Mouse (Mus musculus) forebrain, embryonic 16.5 days (tissue): ENCODE data around the gene Eci1. TPM values are rescaled to one million over a fixed set of nuclear protein-coding genes. Genes with fewer than 3 reads are reported as not detected.

Experiments used
- ATAC-seq: fragments of 200-750 bp; cut with Nextera tagmentation; 2 replicates; pipeline ENCODE4 v1.8.0; 2017; ENCODE audit warnings: mild to moderate bottlenecking, moderate library complexity
- H3K27ac ChIP-seq: fragments of 300-500 bp; sonication (generic); 2 replicates; pipeline ENCODE4 v1.5.1; 2014; ENCODE audit warnings: low read length, control low read depth
- H3K27me3 ChIP-seq: fragments of 300-500 bp; sonication (generic); replicated peaks from 2 replicates; pipeline ENCODE4 v1.6.1; 2014; ENCODE audit warnings: low read length; ENCODE audit not compliant: control insufficient read depth, insufficient read depth
- H3K36me3 ChIP-seq: fragments of 300-500 bp; sonication (generic); 2 replicates; pipeline ENCODE4 v1.6.1; 2014; ENCODE audit not compliant: control insufficient read depth, insufficient read depth
- H3K4me1 ChIP-seq: fragments of 300-500 bp; sonication (generic); replicated peaks from 2 replicates; pipeline ENCODE4 v1.6.1; 2014; ENCODE audit warnings: low read length; ENCODE audit not compliant: control insufficient read depth, insufficient read depth
- H3K4me2 ChIP-seq: fragments of 300-500 bp; sonication (generic); 2 replicates; pipeline ENCODE4 v1.6.1; 2014; ENCODE audit warnings: mild to moderate bottlenecking, low read length, control low read depth
- H3K4me3 ChIP-seq: fragments of 300-500 bp; sonication (generic); replicated peaks from 2 replicates; pipeline ENCODE4 v1.5.1; 2014; ENCODE audit warnings: mild to moderate bottlenecking, low read length, control low read depth
- H3K9ac ChIP-seq: fragments of 300-500 bp; sonication (generic); replicated peaks from 2 replicates; pipeline ENCODE4 v1.6.1; 2014; ENCODE audit warnings: low read depth, low read length, control low read depth
- H3K9me3 ChIP-seq: fragments of 300-500 bp; sonication (generic); 2 replicates; pipeline ENCODE4 v1.6.1; 2016; ENCODE audit warnings: low read length; ENCODE audit not compliant: control insufficient read depth
- WGBS: fragments of 180-500 bp; shearing (Covaris S2); extraction: QIAGEN DNeasy Blood & Tissue Kit; methylation state at CpG from one replicate; pipeline ENCODE4 v1.1.7; 2014; 5-methylcytosine and 5-hydroxymethylcytosine counted together
- polyA plus RNA-seq: library from polyadenylated mRNA; unstranded; fragments of >200 nt; fragmentation: Nextera tagmentation; extraction: Ambion mirVana; gene quantifications from 2 replicates; pipeline ENCODE4 v1.2.1, GENCODE M21; 2015

The Eci1 gene
- polyA plus RNA-seq, 1 experiment from 2014 or later, result 30.4 TPM

GRCm38 (mm10) chr17:24427170-24427557, 723 bp downstream of the Eci1 start:
- WGBS, result 6% methylated on average over 8 of the region's 8 CpGs
- Histone ChIP-seq H3K36me3 (peaks cover 13% of the 10 kb centered on the region), H3K4me2 (peak overlapping the region; percentile 63), H3K4me3 (peak overlapping the region; percentile 73), H3K4me1 (peaks cover 12% of the 10 kb centered on the region), H3K27ac (no peak overlapping the region), H3K27me3 (no peaks in the 10 kb centered on the region), H3K9ac (peak overlapping the region; percentile 85), H3K9me3 (no peaks in the 10 kb centered on the region)
- ATAC-seq, result no peak

- H3K9me3 ChIP-seq, result no peaks in the 10 kb centered on the region
- peaks cover 12% of the 10 kb centered on the region for H3K4me1 ChIP-seq
- no peak for ATAC-seq
- peaks cover 3% of the 10 kb centered on the region for H3K36me3 ChIP-seq
- no peaks in the 10 kb centered on the region for H3K27me3 ChIP-seq
- H3K9ac ChIP-seq, result no peak overlapping the region
- 91% methylated on average over 14 of the region's 14 CpGs for WGBS
- H3K4me2 ChIP-seq, result no peak overlapping the region
- H3K4me3 ChIP-seq, result no peak overlapping the region
- no peak overlapping the region for H3K27ac ChIP-seq
Observed at GRCm38 (mm10) chr17:24429201-24429983, 3.0 kb downstream of the Eci1 start.

GRCm38 (mm10) chr17:24437016-24437415, 10.6 kb downstream of the Eci1 start:
- no peak overlapping the region for H3K4me3 ChIP-seq
- no peaks in the 10 kb centered on the region for H3K4me1 ChIP-seq
- H3K27ac ChIP-seq, result no peak overlapping the region
- peaks cover 12% of the 10 kb centered on the region for H3K36me3 ChIP-seq
- H3K4me2 ChIP-seq, result no peak overlapping the region
- peak; percentile 56; the same call in 1 of the 2 replicates for ATAC-seq
- no peak overlapping the region for H3K9ac ChIP-seq
- 70% methylated on average over 5 of the region's 5 CpGs for WGBS
- H3K9me3 ChIP-seq, result no peaks in the 10 kb centered on the region
- no peaks in the 10 kb centered on the region for H3K27me3 ChIP-seq

GRCm38 (mm10) chr17:24440377-24440776, 13.9 kb downstream of the Eci1 start:
- no peak overlapping the region for H3K4me2 ChIP-seq
- no peak overlapping the region for H3K9ac ChIP-seq
- no peak overlapping the region for H3K27ac ChIP-seq
- 90% methylated on average over 8 of the region's 8 CpGs for WGBS
- no peak overlapping the region for H3K4me3 ChIP-seq
- no peaks in the 10 kb centered on the region for H3K4me1 ChIP-seq
- no peaks in the 10 kb centered on the region for H3K9me3 ChIP-seq
- no peaks in the 10 kb centered on the region for H3K27me3 ChIP-seq
- ATAC-seq, result no peak
- peaks cover 24% of the 10 kb centered on the region for H3K36me3 ChIP-seq

- Histone ChIP-seq H3K4me2 (no peak overlapping the region), H3K4me3 (no peak overlapping the region), H3K4me1 (no peaks in the 10 kb centered on the region), H3K36me3 (peaks cover 32% of the 10 kb centered on the region), H3K9ac (no peak overlapping the region), H3K27ac (no peak overlapping the region), H3K9me3 (no peaks in the 10 kb centered on the region), H3K27me3 (no peaks in the 10 kb centered on the region)
- ATAC-seq, result no peak
- 57% methylated on average over 1 of the region's 2 CpGs for WGBS
Observed at GRCm38 (mm10) chr17:24441148-24441547, 14.7 kb downstream of the Eci1 start.

GRCm38 (mm10) chr17:24442107-24442506, 15.7 kb downstream of the Eci1 start:
- no peak overlapping the region for H3K27ac ChIP-seq
- no peaks in the 10 kb centered on the region for H3K4me1 ChIP-seq
- 89% methylated on average over 14 of the region's 14 CpGs for WGBS
- H3K9me3 ChIP-seq, result no peaks in the 10 kb centered on the region
- H3K36me3 ChIP-seq, result peaks cover 36% of the 10 kb centered on the region
- H3K27me3 ChIP-seq, result no peaks in the 10 kb centered on the region
- H3K9ac ChIP-seq, result no peak overlapping the region
- no peak for ATAC-seq
- no peak overlapping the region for H3K4me2 ChIP-seq
- no peak overlapping the region for H3K4me3 ChIP-seq

- Histone ChIP-seq H3K4me2 (no peak within 1 kb of the TSS), H3K9me3 (no peaks in the 10 kb centered on the region), H3K4me1 (no peaks in the 10 kb centered on the region), H3K4me3 (no peak within 1 kb of the TSS), H3K27ac (no peak within 1 kb of the TSS), H3K27me3 (no peaks in the 10 kb centered on the region), H3K36me3 (peaks cover 39% of the 10 kb centered on the region), H3K9ac (no peak within 1 kb of the TSS)
- 71% methylated on average over 7 of the region's 7 CpGs for WGBS
- no peak for ATAC-seq
Observed at GRCm38 (mm10) chr17:24442632-24443155, 16.3 kb downstream of the Eci1 start, which contains the start of gene Dnase1l2. Gene Dnase1l2, minus strand, starts transcription at chr17:24443105.

GRCm38 (mm10) chr17:24443409-24443808, 17.0 kb downstream of the Eci1 start:
- no peak overlapping the region for H3K27ac ChIP-seq
- H3K9me3 ChIP-seq, result no peaks in the 10 kb centered on the region
- H3K4me1 ChIP-seq, result no peaks in the 10 kb centered on the region
- ATAC-seq, result no peak
- 90% methylated on average over 4 of the region's 4 CpGs for WGBS
- H3K4me3 ChIP-seq, result no peak overlapping the region
- H3K4me2 ChIP-seq, result no peak overlapping the region
- peaks cover 44% of the 10 kb centered on the region for H3K36me3 ChIP-seq
- H3K9ac ChIP-seq, result no peak overlapping the region
- H3K27me3 ChIP-seq, result no peaks in the 10 kb centered on the region

GRCm38 (mm10) chr17:24446590-24446989, 20.1 kb downstream of the Eci1 start:
- no peak for ATAC-seq
- Histone ChIP-seq H3K4me2 (no peak overlapping the region), H3K27me3 (no peaks in the 10 kb centered on the region), H3K36me3 (peaks cover 51% of the 10 kb centered on the region), H3K4me3 (no peak overlapping the region), H3K27ac (no peak overlapping the region), H3K9ac (no peak overlapping the region), H3K9me3 (no peaks in the 10 kb centered on the region), H3K4me1 (no peaks in the 10 kb centered on the region)
- 90% methylated on average over 8 of the region's 8 CpGs for WGBS
